Mouse (Mus musculus) hindbrain, embryonic 14.5 days (tissue): ENCODE measurements around the gene Pygb. TPM values are rescaled to one million over a fixed set of nuclear protein-coding genes. Genes with fewer than 3 reads are reported as not detected.

Experiments used
- ATAC-seq: fragments of 200-750 bp; cut with Nextera tagmentation; 2 replicates; pipeline ENCODE4 v1.8.0; 2017; ENCODE audit warnings: moderate number of reproducible peaks, mild to moderate bottlenecking, moderate TSS enrichment, moderate library complexity; ENCODE audit not compliant: low FRiP score
- DNase-seq: peaks from one replicate; pipeline ENCODE4 v3.0.0-alpha.2; 2015; ENCODE audit warnings: low spot score
- H3K27ac ChIP-seq: fragments of 300-500 bp; sonication (generic); 2 replicates; pipeline ENCODE4 v1.5.1; 2014; ENCODE audit warnings: mild to moderate bottlenecking, moderate library complexity
- H3K27me3 ChIP-seq: fragments of 300-500 bp; sonication (generic); 2 replicates; pipeline ENCODE4 v1.6.1; 2014; ENCODE audit warnings: mild to moderate bottlenecking, low read length, mixed read lengths; ENCODE audit not compliant: control insufficient read depth, insufficient read depth
- H3K36me3 ChIP-seq: fragments of 300-500 bp; sonication (generic); replicated peaks from 2 replicates; pipeline ENCODE4 v1.6.1; 2014; ENCODE audit not compliant: control insufficient read depth, insufficient read depth
- H3K4me1 ChIP-seq: fragments of 300-500 bp; sonication (generic); replicated peaks from 2 replicates; pipeline ENCODE4 v1.6.1; 2014; ENCODE audit warnings: antibody characterized with exemption, low read length, mixed read lengths; ENCODE audit not compliant: control insufficient read depth, insufficient read depth
- H3K4me2 ChIP-seq: fragments of 300-500 bp; sonication (generic); replicated peaks from 2 replicates; pipeline ENCODE4 v1.6.1; 2014; ENCODE audit warnings: mild to moderate bottlenecking, moderate library complexity
- H3K4me3 ChIP-seq: fragments of 300-500 bp; sonication (generic); replicated peaks from 2 replicates; pipeline ENCODE4 v1.5.1; 2014; ENCODE audit warnings: mild to moderate bottlenecking, low read length
- H3K9ac ChIP-seq: fragments of 300-500 bp; sonication (generic); 2 replicates; pipeline ENCODE4 v1.6.1; 2014
- H3K9me3 ChIP-seq: fragments of 300-500 bp; sonication (generic); 2 replicates; pipeline ENCODE4 v1.6.1; 2016; ENCODE audit warnings: low read length; ENCODE audit not compliant: control insufficient read depth
- WGBS: fragments of 180-500 bp; shearing (Covaris S2); extraction: QIAGEN DNeasy Blood & Tissue Kit; methylation state at CpG from one replicate; pipeline ENCODE4 v1.1.7; 2014; 5-methylcytosine and 5-hydroxymethylcytosine counted together
- polyA plus RNA-seq: library from polyadenylated mRNA; unstranded; fragments of >200 nt; fragmentation: Nextera tagmentation; extraction: Ambion mirVana; gene quantifications from 2 replicates; pipeline ENCODE4 v1.2.1, GENCODE M21; 2014

Gene Pygb
- polyA plus RNA-seq, 1 experiment from 2014 or later, result 93.9 TPM

- DNase-seq (no peak), ATAC-seq (no peak)
- Histone ChIP-seq H3K4me1 (no peaks in the 10 kb centered on the region), H3K9ac (no peak overlapping the region), H3K9me3 (no peaks in the 10 kb centered on the region), H3K27me3 (no peaks in the 10 kb centered on the region), H3K4me3 (no peak overlapping the region), H3K4me2 (no peak overlapping the region), H3K27ac (0 out of 2 replicates have a peak overlapping the region, but pooled peaks have one; percentile 39), H3K36me3 (0 out of 2 replicates have a peak, but pooled peaks cover 4% of the 10 kb centered on the region)
- WGBS, result 78% methylated on average over 1 of the region's 1 CpGs
Observed at GRCm38 (mm10) chr2:150844798-150845197, 58.3 kb downstream of the Pygb start.

DNA sequence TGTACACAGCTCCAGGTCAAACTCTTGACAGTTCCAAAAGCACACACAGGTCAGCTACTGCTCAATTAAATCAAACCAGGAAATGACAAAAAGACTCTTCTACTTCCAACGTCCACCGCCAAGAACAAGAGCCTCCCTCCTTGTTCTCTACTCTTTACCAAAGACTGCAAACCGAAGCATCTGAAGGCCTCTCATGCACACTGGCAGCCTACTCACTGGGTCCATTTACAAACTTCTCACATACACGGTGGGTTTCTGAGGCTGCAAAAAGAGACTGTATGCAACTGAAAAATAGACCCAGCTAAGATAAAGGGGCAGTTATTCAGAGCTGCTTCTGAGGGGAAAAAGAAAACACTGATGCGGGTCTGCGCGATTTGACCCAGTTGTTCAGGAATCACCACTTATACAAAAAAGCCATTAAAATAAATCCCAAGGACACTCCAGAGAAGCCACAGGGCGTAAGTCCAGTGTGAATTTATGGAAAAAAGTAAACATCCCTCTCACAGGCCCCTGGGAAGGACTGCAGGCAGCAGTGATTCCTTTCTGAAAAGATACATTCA, 61.0 kb downstream of the Pygb start:
- H3K4me2 ChIP-seq, result no peak overlapping the region
- ATAC-seq (peak; percentile 61; the same call in 1 of the 2 replicates), DNase-seq (no peak)
- 0 out of 2 replicates have a peak, but pooled peaks cover 4% of the 10 kb centered on the region for H3K36me3 ChIP-seq
- peak overlapping the region; percentile 45; the same call in 1 of the 2 replicates for H3K27ac ChIP-seq
- no peak overlapping the region for H3K4me3 ChIP-seq
- H3K27me3 ChIP-seq, result no peaks in the 10 kb centered on the region
- no peaks in the 10 kb centered on the region for H3K4me1 ChIP-seq
- H3K9ac ChIP-seq, result no peak overlapping the region
- no peaks in the 10 kb centered on the region for H3K9me3 ChIP-seq
- WGBS, result 65% methylated on average over 8 of the region's 8 CpGs

DNA sequence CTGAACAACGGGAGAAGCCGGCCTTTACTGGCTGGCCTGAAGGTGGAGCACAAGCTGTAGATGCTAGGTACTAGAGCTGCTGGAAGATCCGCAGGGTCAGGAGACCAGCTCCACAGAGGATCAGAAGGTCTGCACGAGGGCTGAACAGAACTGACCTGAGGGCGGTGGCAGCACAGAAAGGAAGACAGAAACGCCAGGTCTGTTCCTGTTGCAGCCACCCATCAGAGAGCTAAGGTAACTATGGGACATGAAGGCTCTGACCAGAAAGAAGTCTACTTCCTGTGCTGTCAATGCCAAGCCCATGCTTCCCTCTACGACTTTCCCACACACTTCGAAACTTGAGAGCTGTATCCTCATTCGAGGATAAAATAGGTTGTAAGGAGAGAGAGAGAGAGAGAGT, 64.7 kb downstream of the Pygb start:
- Histone ChIP-seq H3K4me2 (no peak overlapping the region), H3K9ac (no peak overlapping the region), H3K9me3 (no peaks in the 10 kb centered on the region), H3K27me3 (no peaks in the 10 kb centered on the region), H3K36me3 (0 out of 2 replicates have a peak, but pooled peaks cover under 1% of the 10 kb centered on the region), H3K4me3 (no peak overlapping the region), H3K27ac (no peak overlapping the region), H3K4me1 (no peaks in the 10 kb centered on the region)
- 81% methylated on average over 9 of the region's 9 CpGs for WGBS
- no peak for DNase-seq
- ATAC-seq, result no peak

DNA sequence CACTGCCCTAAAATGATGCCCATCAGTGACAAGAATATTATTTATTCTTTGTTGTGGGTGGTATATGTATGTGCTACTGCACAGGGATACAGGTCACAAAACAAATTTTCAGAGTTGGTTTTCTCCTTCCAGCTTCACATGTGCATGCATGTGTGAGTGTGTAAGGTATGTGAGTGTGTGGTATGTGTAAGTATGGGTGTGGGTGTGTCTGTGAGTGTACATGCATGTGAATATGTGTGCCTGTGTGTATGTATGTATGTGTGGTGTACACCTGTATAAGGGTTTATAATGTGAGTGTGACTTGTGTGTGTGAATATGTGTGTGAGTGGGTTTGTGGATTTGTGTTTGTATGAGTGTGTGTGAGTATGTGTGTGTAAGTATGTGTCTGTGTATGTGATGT, 68.7 kb downstream of the Pygb start:
- no peak for DNase-seq
- Histone ChIP-seq H3K27ac (no peak overlapping the region), H3K4me3 (no peak overlapping the region), H3K27me3 (no peaks in the 10 kb centered on the region), H3K36me3 (no peaks in the 10 kb centered on the region), H3K9me3 (no peaks in the 10 kb centered on the region), H3K9ac (no peak overlapping the region), H3K4me1 (no peaks in the 10 kb centered on the region), H3K4me2 (no peak overlapping the region)
- peak; percentile 34; the same call in 1 of the 2 replicates for ATAC-seq

DNA sequence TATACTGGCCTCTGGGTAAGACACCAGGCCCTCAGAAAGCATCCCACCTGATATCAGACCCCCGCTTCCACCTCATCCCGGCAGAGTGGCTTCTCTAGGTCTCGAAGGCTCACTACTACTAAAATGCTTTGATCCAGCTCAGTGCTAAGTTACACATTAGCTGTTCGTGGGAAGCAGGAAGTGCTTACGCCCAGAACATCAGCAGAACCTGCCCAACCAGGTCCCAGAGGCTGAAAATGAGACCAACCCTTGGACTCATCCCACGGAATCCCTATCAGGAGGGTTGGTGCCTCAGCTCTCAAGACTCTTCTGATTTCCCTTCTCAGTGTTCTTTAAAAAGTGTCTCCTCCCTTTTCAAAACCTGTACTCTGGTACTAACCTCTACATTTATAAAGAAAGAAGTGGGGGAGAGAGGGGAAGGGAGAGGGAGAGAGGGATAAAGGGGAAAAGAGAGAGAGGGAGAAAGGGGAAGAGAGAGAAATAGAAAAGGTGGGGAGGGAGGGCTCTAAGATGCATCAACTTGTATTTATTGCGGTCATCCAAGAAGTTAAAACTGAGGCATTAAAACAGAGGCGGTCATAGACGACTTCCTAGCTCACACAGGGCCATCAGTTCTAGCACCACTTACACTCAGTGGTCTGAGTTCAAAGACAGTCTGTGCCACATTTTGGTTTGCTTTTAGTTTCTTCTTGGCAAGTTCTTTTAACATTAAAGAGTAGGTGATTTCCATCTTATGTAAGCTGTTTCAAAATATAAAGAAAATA, 72.4 kb downstream of the Pygb start:
- no peaks in the 10 kb centered on the region for H3K36me3 ChIP-seq
- no peak for ATAC-seq
- no peaks in the 10 kb centered on the region for H3K27me3 ChIP-seq
- no peak overlapping the region for H3K9ac ChIP-seq
- H3K9me3 ChIP-seq, result no peaks in the 10 kb centered on the region
- H3K4me3 ChIP-seq, result no peak overlapping the region
- H3K27ac ChIP-seq, result no peak overlapping the region
- no peaks in the 10 kb centered on the region for H3K4me1 ChIP-seq
- no peak for DNase-seq
- H3K4me2 ChIP-seq, result no peak overlapping the region
- WGBS, result 91% methylated on average over 9 of the region's 9 CpGs

DNA sequence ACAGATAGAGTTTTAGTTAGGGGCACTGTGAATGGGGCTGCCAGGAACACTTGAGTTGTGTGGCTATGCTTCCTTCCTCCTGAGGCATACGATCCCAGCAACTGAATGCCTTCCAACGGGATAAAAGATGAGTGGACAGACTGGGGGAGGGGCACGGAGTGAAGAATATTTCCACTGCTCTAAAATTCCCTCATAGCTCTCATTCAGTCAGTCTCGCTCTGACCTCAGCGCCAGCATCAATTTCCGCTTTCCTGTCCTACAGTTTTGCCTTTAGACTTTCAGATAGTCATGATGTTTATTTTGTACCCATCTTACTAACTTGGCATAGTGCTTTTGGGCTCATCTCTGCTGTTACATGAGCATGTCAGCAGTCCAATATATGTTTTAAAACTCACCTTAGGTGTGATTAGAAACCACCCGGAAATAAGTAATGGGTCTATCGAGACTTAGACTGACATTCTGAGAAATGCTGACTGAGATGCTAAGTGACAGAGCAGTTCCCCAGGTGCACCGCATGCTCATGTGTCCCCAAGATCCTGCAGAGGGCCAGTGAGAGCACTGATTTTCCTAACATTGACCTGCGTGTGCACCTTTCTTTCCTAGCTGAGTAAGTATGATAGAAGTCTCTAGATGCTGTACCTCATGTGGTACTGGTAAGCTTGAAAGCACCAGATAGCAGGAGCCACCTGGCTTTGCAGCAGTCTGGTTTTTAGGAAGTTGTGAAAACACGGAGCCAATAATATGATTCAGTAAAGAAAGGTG, 73.4 kb downstream of the Pygb start:
- 84% methylated on average over 11 of the region's 11 CpGs for WGBS
- no peaks in the 10 kb centered on the region for H3K36me3 ChIP-seq

GRCm38 (mm10) chr2:150861128-150861527, 74.6 kb downstream of the Pygb start:
- ATAC-seq, result no peak
- Histone ChIP-seq H3K9me3 (peaks cover 3% of the 10 kb centered on the region; the same call in 1 of the 2 replicates), H3K4me3 (no peak overlapping the region), H3K36me3 (no peaks in the 10 kb centered on the region), H3K9ac (no peak overlapping the region), H3K4me1 (no peaks in the 10 kb centered on the region), H3K27ac (no peak overlapping the region), H3K27me3 (no peaks in the 10 kb centered on the region), H3K4me2 (no peak overlapping the region)
- no peak for DNase-seq
- WGBS, result 94% methylated on average over 2 of the region's 2 CpGs

More for the DNA sequence above, 73.4 kb downstream of the Pygb start:
- DNase-seq (no peak), ATAC-seq (no peak)
- Histone ChIP-seq H3K9me3 (no peaks in the 10 kb centered on the region), H3K27ac (no peak overlapping the region), H3K9ac (no peak overlapping the region), H3K27me3 (no peaks in the 10 kb centered on the region), H3K4me3 (no peak overlapping the region), H3K4me2 (no peak overlapping the region), H3K4me1 (no peaks in the 10 kb centered on the region)

DNA sequence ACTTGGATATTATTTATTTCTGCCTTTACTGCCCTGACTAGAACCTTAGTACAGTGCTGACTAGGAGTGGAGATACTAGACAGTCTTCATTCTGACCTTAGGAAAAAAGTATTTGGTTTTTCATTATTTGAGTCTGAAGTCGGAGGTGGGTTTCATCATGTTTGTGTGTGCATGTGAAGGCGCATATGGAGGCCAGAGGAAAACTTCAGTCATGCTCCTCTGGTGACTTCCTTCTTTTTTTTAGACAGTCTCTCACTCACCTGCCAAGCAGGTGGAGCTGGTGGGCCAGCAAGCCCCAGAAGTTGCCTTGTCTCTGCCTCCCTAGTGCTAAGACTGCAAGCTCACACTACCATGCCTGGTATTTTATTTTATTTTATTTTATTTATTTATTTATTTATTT, 80.5 kb downstream of the Pygb start:
- Histone ChIP-seq H3K4me2 (no peak overlapping the region), H3K9ac (no peak overlapping the region), H3K9me3 (peaks cover 3% of the 10 kb centered on the region; the same call in 1 of the 2 replicates), H3K27me3 (no peaks in the 10 kb centered on the region), H3K27ac (no peak overlapping the region), H3K4me1 (no peaks in the 10 kb centered on the region), H3K4me3 (no peak overlapping the region), H3K36me3 (no peaks in the 10 kb centered on the region)
- WGBS, result 96% methylated on average over 2 of the region's 2 CpGs
- no peak for DNase-seq
- no peak for ATAC-seq

DNA sequence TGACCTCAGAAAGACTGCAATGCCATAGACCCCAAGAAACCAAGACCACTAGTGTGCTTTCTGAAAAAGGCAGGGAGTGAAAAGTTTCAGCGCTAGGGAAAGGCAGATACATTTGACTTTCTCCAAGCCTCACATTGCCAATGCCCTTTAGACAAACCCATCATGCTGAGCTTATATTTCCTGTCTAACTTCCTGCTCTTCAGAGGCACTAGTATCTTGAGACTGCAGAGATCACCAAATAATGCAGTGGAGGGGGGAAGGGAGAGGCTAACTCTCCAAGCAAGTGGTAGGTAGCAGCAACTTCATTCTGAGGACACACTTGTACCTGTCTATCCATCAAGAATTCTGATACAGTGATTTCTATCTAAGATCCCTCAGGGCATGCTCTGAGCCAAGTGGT, 82.9 kb downstream of the Pygb start:
- Histone ChIP-seq H3K4me2 (no peak overlapping the region), H3K9me3 (peaks cover 3% of the 10 kb centered on the region; the same call in 1 of the 2 replicates), H3K4me1 (no peaks in the 10 kb centered on the region), H3K27me3 (no peaks in the 10 kb centered on the region), H3K27ac (no peak overlapping the region), H3K9ac (no peak overlapping the region), H3K36me3 (no peaks in the 10 kb centered on the region), H3K4me3 (no peak overlapping the region)
- WGBS, result 82% methylated on average over 1 of the region's 1 CpGs
- ATAC-seq (no peak), DNase-seq (no peak)
